Mouse (Mus musculus) liver, embryonic 14.5 days (tissue): ENCODE measurements around the gene Ceacam15. TPM values are rescaled to one million over a fixed set of nuclear protein-coding genes. Genes with fewer than 3 reads are reported as not detected.
"Not testable (repeated sequence)": the region's sequence is repeated elsewhere in the genome, so short reads cannot be mapped to it uniquely, and the experiment has no call there.

ENCODE experiments used
- ATAC-seq: fragments of 200-750 bp; cut with Nextera tagmentation; 2 replicates; pipeline ENCODE4 v1.8.0; 2017; ENCODE audit warnings: moderate number of reproducible peaks, mild to moderate bottlenecking, moderate library complexity; ENCODE audit not compliant: insufficient read depth
- DNase-seq, 3 experiments: peaks; one replicate each; pipeline ENCODE4 v3.0.0-alpha.2; 2012 to 2013; ENCODE audit warnings: low read depth in 3 of 3, low spot score in 3 of 3
- H3K27ac ChIP-seq: fragments of 300-500 bp; sonication (generic); 2 replicates; pipeline ENCODE4 v1.5.1; 2014; ENCODE audit warnings: moderate library complexity, mild to moderate bottlenecking, control low read depth, inconsistent platforms
- H3K27me3 ChIP-seq: fragments of 300-500 bp; sonication (generic); 2 replicates; pipeline ENCODE4 v1.6.1; 2014; ENCODE audit warnings: mild to moderate bottlenecking, low read length, moderate library complexity; ENCODE audit not compliant: control insufficient read depth, insufficient read depth
- H3K36me3 ChIP-seq: fragments of 300-500 bp; sonication (generic); replicated peaks from 2 replicates; pipeline ENCODE4 v1.6.1; 2014; ENCODE audit warnings: low read depth; ENCODE audit not compliant: control insufficient read depth, insufficient read depth
- H3K4me1 ChIP-seq, 2 experiments: fragments of 200-500 bp in 1 of 2; fragments of 300-500 bp in 1 of 2; sonication (generic) in 1 of 2; replicated peaks; 2 replicates each; pipeline ENCODE4 v1.6.1; 2012 to 2014; ENCODE audit warnings: antibody characterized with exemption in 1 of 2, inconsistent platforms in 1 of 2, low read length in 1 of 2; ENCODE audit not compliant: control insufficient read depth in 2 of 2, insufficient read depth in 2 of 2
- H3K4me2 ChIP-seq: fragments of 300-500 bp; sonication (generic); 2 replicates; pipeline ENCODE4 v1.6.1; 2014; ENCODE audit warnings: low read depth, mild to moderate bottlenecking, control low read depth, moderate library complexity
- H3K4me3 ChIP-seq, 2 experiments: fragments of 200-500 bp in 1 of 2; fragments of 300-500 bp in 1 of 2; sonication (generic) in 1 of 2; 2 replicates each; pipeline ENCODE4 v1.5.1; 2012 to 2014; ENCODE audit warnings: low read depth in 2 of 2, low read length in 2 of 2, mild to moderate bottlenecking in 2 of 2, control low read depth in 1 of 2, inconsistent platforms in 1 of 2, moderate library complexity in 1 of 2; ENCODE audit not compliant: insufficient read depth in 1 of 2
- H3K9ac ChIP-seq: fragments of 300-500 bp; sonication (generic); replicated peaks from 2 replicates; pipeline ENCODE4 v1.6.1; 2014; ENCODE audit warnings: mild to moderate bottlenecking, control low read depth, moderate library complexity
- H3K9me3 ChIP-seq: fragments of 300-500 bp; sonication (generic); 2 replicates; pipeline ENCODE4 v1.6.1; 2016; ENCODE audit warnings: low read length, mixed read lengths; ENCODE audit not compliant: control insufficient read depth
- CTCF ChIP-seq: IDR thresholded peaks from 2 replicates; pipeline ENCODE4 v1.5.1; 2016; ENCODE audit warnings: antibody characterized with exemption, low read depth, control low read depth
- EP300 ChIP-seq: IDR thresholded peaks from 2 replicates; pipeline ENCODE4 v1.6.1; 2016; ENCODE audit warnings: antibody characterized with exemption, low read depth
- WGBS: fragments of 180-500 bp; shearing (Covaris S2); extraction: QIAGEN DNeasy Blood & Tissue Kit; methylation state at CpG from one replicate; pipeline ENCODE4 v1.1.7; 2014; ENCODE audit not compliant: insufficient replicate concordance; 5-methylcytosine and 5-hydroxymethylcytosine counted together
- polyA plus RNA-seq, 2 experiments: library from polyadenylated mRNA; depleted of rRNA in 1 of 2; stranded (reverse) in 1 of 2; unstranded in 1 of 2; fragments of >200 nt; fragmentation: Nextera tagmentation in 1 of 2; extraction: Ambion mirVana in 1 of 2; gene quantifications; 2 replicates each; pipeline versions ENCODE4 v1.2.1 to v1.2.3; 2012 to 2014

Ceacam15 gene
- polyA plus RNA-seq (2012; rRNA removed) (not detected in 2 replicates), polyA plus RNA-seq (2014; fragmentation: Nextera tagmentation; extraction: Ambion mirVana) (not detected in 2 replicates)

DNA sequence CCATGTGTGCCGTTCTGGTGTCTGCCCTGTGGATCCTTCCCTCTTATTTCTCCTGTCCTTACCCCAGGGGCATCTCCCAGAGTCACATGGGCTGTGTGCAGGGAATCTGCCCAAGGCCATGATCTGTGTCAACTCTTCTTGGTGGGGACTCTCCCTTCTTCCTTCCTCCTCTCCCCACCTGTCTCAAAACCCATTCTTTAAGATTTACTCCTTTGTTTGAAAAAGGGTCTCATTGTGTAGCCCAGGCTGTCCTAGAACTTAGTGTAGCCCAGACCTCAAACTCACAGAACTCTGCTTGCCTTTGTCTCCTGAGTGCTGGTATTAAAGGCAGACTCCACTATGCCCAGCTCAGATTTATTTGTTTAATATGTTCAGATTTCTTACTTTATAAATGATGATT is at the start of gene Ceacam15:
TSS of gene Ceacam15 (minus strand) at position 101 of the 400 bp plus-strand sequence.
- 0 out of 4 replicates have a peak, but pooled peaks cover 0 to 4% of the 10 kb centered on the region in 2 experiments for H3K4me1 ChIP-seq
- 33% methylated on average over 1 of the region's 1 CpGs for WGBS
- no peak within 1 kb of the TSS for H3K27ac ChIP-seq
- ATAC-seq (no peak), DNase-seq (no peak)
- no peaks in the 10 kb centered on the region for H3K27me3 ChIP-seq
- TF ChIP-seq EP300 (no peak), CTCF (no peak)
- no peak within 1 kb of the TSS for H3K4me3 ChIP-seq
- no peaks in the 10 kb centered on the region for H3K9me3 ChIP-seq
- H3K4me2 ChIP-seq, result no peak within 1 kb of the TSS
- no peaks in the 10 kb centered on the region for H3K36me3 ChIP-seq
- no peak within 1 kb of the TSS for H3K9ac ChIP-seq

DNA sequence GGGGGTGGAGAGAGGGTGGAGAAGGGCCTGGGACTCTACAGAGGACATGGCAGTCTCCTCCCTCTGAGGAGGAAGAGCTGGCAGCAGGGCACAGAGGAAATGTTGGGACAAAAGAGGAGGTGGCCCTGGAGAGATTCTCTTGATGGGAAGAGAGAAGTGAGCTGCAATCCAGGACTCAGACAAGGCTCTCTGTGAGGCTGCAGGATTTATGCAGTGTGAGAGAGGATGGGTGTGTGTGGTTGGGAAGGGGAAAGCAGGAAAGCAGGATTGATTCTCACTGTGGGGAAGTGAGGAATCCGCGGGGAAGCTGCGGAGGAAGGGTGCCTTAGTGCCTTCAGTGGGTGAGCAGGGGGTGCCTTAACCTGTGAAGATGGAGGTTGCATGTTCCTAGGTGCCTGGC is 47.0 kb upstream of the Ceacam15 start:
- not testable (repeated sequence) for H3K36me3 ChIP-seq, H3K27ac ChIP-seq, H3K9ac ChIP-seq, DNase-seq, H3K9me3 ChIP-seq, H3K4me2 ChIP-seq, H3K27me3 ChIP-seq, H3K4me1 ChIP-seq, H3K4me3 ChIP-seq, ATAC-seq
- WGBS, result 37% methylated on average over 3 of the region's 3 CpGs

DNA sequence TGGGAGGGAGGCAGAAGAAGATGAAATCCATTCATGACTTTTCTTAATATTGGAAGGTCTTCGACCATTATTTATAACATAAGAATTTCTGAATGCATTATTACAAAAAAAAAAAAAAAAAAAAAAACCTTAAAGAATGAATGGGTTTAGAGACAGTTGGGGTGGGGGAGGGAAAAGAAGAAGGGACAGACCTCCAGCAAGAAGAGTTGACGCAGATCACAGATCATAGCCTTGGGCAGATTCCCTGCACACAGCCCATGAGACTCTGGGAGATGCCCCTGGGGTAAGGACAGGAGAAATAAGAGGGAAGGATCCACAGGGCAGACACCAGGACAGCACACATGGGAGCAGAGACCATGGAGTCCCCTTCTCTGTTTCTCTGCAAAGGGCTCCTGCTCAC is 46.1 kb upstream of the Ceacam15 start, which contains the start of gene Ceacam9:
TSS of gene Ceacam9 (plus strand) at position 301 of the 400 bp plus-strand sequence.
- WGBS, result 48% methylated on average over 2 of the region's 2 CpGs
- H3K4me3 ChIP-seq, result no peak within 1 kb of the TSS
- H3K36me3 ChIP-seq, result no peaks in the 10 kb centered on the region
- no peaks in the 10 kb centered on the region for H3K27me3 ChIP-seq
- H3K9me3 ChIP-seq, result no peaks in the 10 kb centered on the region
- no peaks in the 10 kb centered on the region for H3K4me1 ChIP-seq
- TF ChIP-seq EP300, result no peak
- no peak for TF ChIP-seq CTCF
- DNase-seq, result no peak
- H3K9ac ChIP-seq, result no peak within 1 kb of the TSS
- ATAC-seq, result no peak
- no peak within 1 kb of the TSS for H3K27ac ChIP-seq
- H3K4me2 ChIP-seq, result no peak within 1 kb of the TSS

DNA sequence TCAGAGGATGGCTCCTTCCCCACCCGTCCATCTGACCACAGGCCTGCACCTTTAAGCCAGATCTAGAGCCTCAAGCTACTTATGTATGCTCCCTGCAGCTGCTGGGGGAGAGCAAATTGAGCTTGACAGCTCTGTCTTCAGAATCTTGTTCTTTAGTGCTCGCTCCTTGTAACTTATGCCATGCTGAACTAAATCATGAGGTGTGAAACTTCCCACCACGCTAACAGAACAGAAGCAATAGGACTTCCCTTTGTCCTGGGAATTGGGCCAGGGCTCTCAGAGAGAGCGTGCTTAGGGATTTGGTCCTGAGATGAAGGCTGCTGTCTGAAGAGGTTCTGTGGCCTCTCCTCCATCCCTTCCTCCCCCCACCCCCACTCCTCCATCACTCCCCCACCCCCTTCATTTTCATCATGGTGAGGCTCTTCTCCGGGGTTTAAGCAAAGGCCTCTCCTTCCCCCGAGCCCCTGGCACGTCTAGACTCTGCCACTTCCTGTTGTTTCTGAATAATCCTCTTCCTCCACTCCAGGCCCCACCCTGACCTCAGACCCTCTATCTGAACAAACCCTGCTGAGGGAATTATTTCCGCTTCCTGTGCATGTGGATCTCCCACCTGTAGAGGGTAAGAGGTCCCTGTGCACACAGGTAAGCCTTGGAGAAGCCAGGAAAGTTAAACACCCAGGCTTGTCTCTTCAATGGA is 41.1 kb upstream of the Ceacam15 start:
- H3K27ac ChIP-seq, H3K36me3 ChIP-seq, H3K4me2 ChIP-seq, H3K9ac ChIP-seq, H3K4me1 ChIP-seq, DNase-seq, H3K4me3 ChIP-seq, H3K9me3 ChIP-seq, ATAC-seq, H3K27me3 ChIP-seq: not testable (repeated sequence)
- 21% methylated on average over 7 of the region's 8 CpGs for WGBS

DNA sequence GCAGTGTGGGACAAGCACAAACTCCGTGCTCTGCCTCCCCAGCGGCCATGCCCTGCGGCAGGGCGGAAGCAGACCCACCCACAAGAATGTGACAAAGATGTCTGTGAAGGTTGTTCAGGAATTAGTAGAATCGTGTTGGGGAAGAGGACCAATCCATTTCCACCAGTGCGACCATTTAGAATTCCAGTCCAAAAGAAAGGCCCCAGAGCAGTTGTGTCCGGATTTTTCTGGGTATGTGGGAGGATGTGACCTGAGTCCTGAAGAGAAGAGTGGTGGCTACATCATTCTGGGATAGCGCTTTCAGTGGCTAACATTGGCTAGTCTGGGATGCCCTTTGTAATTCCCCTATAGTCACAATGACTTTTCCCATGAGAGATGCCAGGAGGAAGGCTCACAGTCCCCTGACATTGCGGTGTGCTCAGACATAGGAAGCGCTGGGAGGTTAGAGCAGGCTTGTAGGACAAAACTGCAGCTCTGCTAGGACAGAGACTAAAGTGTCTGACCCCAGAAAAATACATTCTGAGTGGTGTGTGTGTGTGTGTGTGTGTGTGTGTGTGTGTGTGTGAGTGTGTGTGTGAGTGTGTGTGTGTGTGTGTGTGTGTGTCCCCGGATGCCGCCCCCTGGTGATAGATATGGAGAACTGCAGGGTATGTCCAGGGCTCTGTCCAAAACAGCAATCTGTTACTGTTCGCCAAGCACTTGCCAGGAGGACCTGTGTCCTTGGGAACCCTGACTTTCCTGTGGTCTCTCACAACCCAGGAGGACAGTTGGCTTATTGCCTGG is 37.3 kb upstream of the Ceacam15 start:
- H3K4me2 ChIP-seq, result no peak overlapping the region
- ATAC-seq (no peak), DNase-seq (no peak)
- no peaks in the 10 kb centered on the region for H3K36me3 ChIP-seq
- H3K9ac ChIP-seq, result no peak overlapping the region
- no peak overlapping the region for H3K4me3 ChIP-seq
- H3K9me3 ChIP-seq, result no peaks in the 10 kb centered on the region
- H3K4me1 ChIP-seq, result no peaks in the 10 kb centered on the region
- H3K27ac ChIP-seq, result no peak overlapping the region
- WGBS, result 66% methylated on average over 13 of the region's 13 CpGs
- peak; percentile 61 for TF ChIP-seq CTCF
- no peak for TF ChIP-seq EP300
- no peaks in the 10 kb centered on the region for H3K27me3 ChIP-seq
